Mouse (Mus musculus): ENCODE results near the gene Fam192a. TPM values are rescaled to one million over a fixed set of nuclear protein-coding genes. Genes with fewer than 3 reads are reported as not detected.

Fam192a gene
- polyA plus RNA-seq, 1 experiment from 2014 or later: 108 TPM

DNA sequence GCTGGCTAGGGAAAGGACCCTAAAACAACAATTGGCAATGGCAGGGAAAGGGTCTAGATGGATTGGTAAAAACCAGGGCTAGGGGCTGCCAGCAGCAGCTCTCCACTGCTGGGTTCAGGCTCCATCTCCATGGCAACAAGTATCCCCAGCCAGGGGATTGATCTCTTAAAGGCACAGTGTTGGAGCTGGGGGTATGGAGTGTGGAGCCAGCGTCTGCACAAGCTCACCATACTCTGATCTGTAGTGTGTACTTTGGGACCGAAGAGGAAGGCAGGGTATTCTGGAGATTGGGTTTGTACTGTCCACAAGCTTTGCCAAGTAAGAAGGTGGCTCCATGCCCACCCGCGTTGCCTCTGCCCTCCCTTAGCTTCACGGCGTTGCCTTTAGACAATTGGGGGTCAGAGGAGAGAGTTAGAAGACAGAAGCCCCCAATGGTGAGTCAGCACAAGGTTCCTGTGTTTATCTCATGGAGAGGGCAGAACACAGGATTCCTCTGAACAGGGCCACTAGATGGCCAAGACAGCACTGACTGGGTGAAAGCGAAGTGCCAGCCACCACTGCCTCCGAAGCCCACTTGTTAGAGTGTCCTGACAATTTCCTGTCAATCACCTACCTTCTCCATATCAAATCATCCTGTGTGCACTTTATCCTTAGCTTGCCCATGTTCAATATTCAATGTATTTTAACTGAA lies 34.5 kb downstream of the Fam192a start:
- H3K27me3 ChIP-seq: no peaks in the 10 kb centered on the region
- H3K9ac ChIP-seq: peak overlapping the region; percentile 36
- peak overlapping the region; percentile 82 for H3K27ac ChIP-seq
- no peak overlapping the region for H3K4me3 ChIP-seq
- H3K4me1 ChIP-seq: peaks cover 28% of the 10 kb centered on the region
- WGBS: 38% methylated on average over 8 of the region's 8 CpGs
- peak overlapping the region; percentile 41 for H3K4me2 ChIP-seq
- H3K9me3 ChIP-seq (replicated peaks): no peaks in the 10 kb centered on the region
- H3K36me3 ChIP-seq (ENCODE audit: poor library complexity, severe bottlenecking): peaks cover 14% of the 10 kb centered on the region; the same call in 1 of the 2 replicates
- ATAC-seq: peak; percentile 93

DNA sequence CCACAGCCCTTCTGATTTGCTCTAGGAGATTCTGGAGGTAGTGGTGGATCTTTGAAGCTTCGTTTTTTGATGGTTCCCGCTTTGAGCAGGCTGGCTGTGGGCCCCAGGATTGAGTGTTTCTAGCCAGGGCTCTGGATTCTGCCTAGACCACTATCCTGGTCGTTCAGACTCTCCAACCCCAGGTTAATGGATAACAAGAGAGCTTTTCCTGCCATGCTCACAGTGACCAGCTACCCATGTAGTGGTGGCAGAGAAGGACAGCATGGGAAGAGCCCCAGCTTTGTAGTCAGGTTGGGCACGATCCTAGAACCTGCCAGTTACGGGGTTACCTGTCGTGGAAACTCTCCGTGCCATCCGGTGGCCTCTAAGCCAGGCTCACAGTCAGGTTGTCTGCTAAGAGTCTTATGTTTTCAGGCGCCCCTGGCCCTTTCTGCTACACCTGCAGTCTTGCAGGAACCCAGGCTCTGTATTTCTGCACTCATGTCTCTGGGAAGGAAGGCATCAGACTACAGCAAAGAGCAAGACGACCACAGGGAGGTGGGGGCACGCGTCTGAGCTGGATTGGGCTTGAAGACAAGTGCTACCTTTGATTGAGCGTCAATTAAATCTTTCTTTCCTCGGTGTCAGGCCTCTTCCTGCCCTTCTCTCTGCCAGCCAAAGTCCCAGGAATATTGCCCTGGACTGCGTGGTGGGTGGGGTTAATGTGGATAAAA lies 35.2 kb downstream of the Fam192a start:
- Histone ChIP-seq H3K4me2 (peak overlapping the region; percentile 41), H3K9ac (peak overlapping the region; percentile 36), H3K4me1 (peaks cover 30% of the 10 kb centered on the region), H3K27ac (peak overlapping the region; percentile 82), H3K36me3 (ENCODE audit: poor library complexity, severe bottlenecking) (0 out of 2 replicates have a peak, but pooled peaks cover 7% of the 10 kb centered on the region), H3K4me3 (no peak overlapping the region), H3K9me3 (replicated peaks) (no peaks in the 10 kb centered on the region), H3K27me3 (no peaks in the 10 kb centered on the region)
- ATAC-seq: peak; percentile 53
- WGBS: 42% methylated on average over 15 of the region's 15 CpGs

DNA sequence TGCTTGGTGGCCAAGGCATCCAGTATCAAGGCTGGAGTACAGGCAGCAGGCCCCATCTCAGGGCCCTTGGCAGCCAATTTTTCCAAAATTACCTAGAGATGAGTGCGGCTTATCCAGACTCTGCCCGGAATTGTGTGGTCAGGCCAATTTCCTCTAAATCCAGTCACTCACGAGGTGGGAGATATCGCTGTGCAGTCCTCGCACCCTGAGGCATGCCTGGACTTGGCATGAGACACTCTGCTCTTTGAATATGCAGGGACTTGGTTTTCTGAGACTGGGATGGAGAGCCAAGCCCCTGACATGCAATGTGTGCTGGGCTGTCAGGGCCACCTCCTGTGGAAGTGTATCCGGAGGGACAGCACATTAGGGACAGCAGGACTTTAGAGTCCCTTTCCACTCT lies 35.8 kb downstream of the Fam192a start:
- H3K36me3 ChIP-seq (ENCODE audit: poor library complexity, severe bottlenecking): 0 out of 2 replicates have a peak, but pooled peaks cover 3% of the 10 kb centered on the region
- no peak overlapping the region for H3K4me3 ChIP-seq
- H3K4me1 ChIP-seq: peaks cover 35% of the 10 kb centered on the region
- WGBS: 75% methylated on average over 6 of the region's 6 CpGs
- ATAC-seq: no peak
- no peaks in the 10 kb centered on the region for H3K27me3 ChIP-seq
- peak overlapping the region; percentile 82 for H3K27ac ChIP-seq
- no peak overlapping the region for H3K9ac ChIP-seq
- H3K9me3 ChIP-seq (replicated peaks): no peaks in the 10 kb centered on the region
- no peak overlapping the region for H3K4me2 ChIP-seq

DNA sequence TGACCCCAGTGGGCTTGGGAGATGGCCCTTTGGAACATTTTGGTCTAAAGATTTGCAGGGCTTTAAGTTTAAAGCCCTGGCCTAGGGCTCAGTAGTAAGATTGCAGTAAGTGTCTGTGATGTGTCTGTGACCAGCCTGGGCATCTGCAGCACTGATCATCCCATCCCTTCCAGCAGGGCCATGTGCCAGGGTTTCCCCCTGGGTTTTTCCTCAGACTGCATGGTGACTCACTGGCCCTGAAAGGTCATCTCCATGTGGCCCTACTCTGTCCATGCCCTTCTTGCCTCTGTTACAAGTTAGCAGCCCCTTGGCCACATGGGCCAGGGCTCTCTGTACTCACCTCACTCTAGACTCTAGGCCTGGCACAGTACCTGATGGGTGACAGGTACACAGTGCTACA lies 37.4 kb downstream of the Fam192a start:
- Histone ChIP-seq H3K9ac (no peak overlapping the region), H3K27ac (no peak overlapping the region), H3K9me3 (replicated peaks) (no peaks in the 10 kb centered on the region), H3K4me1 (peaks cover 41% of the 10 kb centered on the region), H3K27me3 (no peaks in the 10 kb centered on the region), H3K4me3 (no peak overlapping the region), H3K36me3 (ENCODE audit: poor library complexity, severe bottlenecking) (no peaks in the 10 kb centered on the region), H3K4me2 (no peak overlapping the region)
- no peak for ATAC-seq

DNA sequence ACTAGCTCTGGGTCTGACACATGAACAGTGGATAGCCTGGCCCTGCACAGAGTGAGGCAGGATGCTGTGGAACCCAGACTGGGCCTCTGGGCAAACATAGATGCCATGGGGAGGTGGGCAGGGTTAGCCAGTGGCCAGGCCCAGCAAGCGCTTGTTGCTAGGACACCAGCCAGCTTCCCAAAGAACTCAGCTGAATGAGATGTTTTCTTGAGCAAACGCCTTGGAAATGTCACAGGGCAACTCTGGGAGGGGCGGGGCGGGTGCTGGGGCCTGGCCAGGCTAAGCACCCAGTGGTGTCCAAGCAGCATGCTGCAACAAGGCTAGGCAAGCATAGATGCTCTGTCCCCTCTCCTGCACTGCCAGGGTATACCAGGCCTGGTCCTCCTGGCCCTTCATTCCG lies 40.5 kb downstream of the Fam192a start:
- Histone ChIP-seq H3K36me3 (ENCODE audit: poor library complexity, severe bottlenecking) (no peaks in the 10 kb centered on the region), H3K4me3 (no peak overlapping the region), H3K4me2 (no peak overlapping the region), H3K4me1 (peaks cover 19% of the 10 kb centered on the region), H3K9ac (peak overlapping the region; percentile 21; the same call in 1 of the 2 replicates), H3K9me3 (replicated peaks) (no peaks in the 10 kb centered on the region), H3K27ac (no peak overlapping the region), H3K27me3 (no peaks in the 10 kb centered on the region)
- 27% methylated on average over 5 of the region's 5 CpGs for WGBS
- ATAC-seq: peak; percentile 76

DNA sequence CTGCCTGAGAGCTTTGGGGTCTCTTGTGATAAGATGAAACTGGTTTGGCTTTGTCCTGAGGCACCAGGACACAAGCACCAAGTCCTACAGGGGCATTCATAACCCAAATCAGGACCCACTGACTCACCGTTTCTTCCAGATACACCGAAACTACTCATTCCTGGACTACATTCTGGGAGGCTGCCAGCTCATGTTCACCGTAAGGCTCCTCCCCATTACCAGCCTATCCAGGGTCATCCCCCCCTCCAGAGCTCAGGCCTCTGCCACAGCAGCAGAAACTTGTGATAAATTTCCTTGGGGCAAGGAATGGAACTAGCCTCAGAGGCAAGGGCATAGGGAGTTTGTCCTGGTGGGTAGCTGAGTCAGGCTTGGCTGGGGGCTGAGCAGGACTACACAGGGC lies 44.5 kb downstream of the Fam192a start:
- H3K9me3 ChIP-seq (replicated peaks): no peaks in the 10 kb centered on the region
- no peak overlapping the region for H3K4me2 ChIP-seq
- no peaks in the 10 kb centered on the region for H3K36me3 ChIP-seq (ENCODE audit: poor library complexity, severe bottlenecking)
- no peak overlapping the region for H3K4me3 ChIP-seq
- H3K27ac ChIP-seq: no peak overlapping the region
- 76% methylated on average over 3 of the region's 3 CpGs for WGBS
- no peak for ATAC-seq
- H3K4me1 ChIP-seq: peaks cover 20% of the 10 kb centered on the region
- no peaks in the 10 kb centered on the region for H3K27me3 ChIP-seq
- H3K9ac ChIP-seq: no peak overlapping the region

DNA sequence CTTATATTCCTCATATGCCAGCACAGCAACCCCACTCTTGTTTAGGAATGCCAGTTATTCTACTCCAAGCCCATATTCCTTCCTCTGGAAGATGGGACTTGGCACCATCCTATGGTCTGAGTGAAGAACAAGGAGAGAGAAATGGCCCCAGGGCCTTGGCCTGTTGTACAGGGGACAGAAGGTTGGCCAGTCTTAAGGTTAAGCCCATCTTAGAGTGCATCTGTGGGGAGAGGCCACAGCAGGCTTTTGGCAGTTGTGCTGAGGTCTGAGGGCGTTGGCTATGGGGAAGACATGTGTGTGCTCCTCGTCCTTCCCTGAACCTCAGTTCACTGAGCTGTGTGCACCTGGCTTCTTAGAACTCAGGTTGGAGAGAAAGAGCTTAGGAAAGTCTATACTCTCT lies 49.1 kb downstream of the Fam192a start:
- no peak overlapping the region for H3K4me3 ChIP-seq
- H3K27ac ChIP-seq: peak overlapping the region; percentile 88
- no peak overlapping the region for H3K4me2 ChIP-seq
- no peaks in the 10 kb centered on the region for H3K9me3 ChIP-seq (replicated peaks)
- H3K27me3 ChIP-seq: no peaks in the 10 kb centered on the region
- ATAC-seq: no peak
- WGBS: 84% methylated on average over 2 of the region's 2 CpGs
- no peak overlapping the region for H3K9ac ChIP-seq
- H3K4me1 ChIP-seq: peaks cover 39% of the 10 kb centered on the region
- no peaks in the 10 kb centered on the region for H3K36me3 ChIP-seq (ENCODE audit: poor library complexity, severe bottlenecking)

DNA sequence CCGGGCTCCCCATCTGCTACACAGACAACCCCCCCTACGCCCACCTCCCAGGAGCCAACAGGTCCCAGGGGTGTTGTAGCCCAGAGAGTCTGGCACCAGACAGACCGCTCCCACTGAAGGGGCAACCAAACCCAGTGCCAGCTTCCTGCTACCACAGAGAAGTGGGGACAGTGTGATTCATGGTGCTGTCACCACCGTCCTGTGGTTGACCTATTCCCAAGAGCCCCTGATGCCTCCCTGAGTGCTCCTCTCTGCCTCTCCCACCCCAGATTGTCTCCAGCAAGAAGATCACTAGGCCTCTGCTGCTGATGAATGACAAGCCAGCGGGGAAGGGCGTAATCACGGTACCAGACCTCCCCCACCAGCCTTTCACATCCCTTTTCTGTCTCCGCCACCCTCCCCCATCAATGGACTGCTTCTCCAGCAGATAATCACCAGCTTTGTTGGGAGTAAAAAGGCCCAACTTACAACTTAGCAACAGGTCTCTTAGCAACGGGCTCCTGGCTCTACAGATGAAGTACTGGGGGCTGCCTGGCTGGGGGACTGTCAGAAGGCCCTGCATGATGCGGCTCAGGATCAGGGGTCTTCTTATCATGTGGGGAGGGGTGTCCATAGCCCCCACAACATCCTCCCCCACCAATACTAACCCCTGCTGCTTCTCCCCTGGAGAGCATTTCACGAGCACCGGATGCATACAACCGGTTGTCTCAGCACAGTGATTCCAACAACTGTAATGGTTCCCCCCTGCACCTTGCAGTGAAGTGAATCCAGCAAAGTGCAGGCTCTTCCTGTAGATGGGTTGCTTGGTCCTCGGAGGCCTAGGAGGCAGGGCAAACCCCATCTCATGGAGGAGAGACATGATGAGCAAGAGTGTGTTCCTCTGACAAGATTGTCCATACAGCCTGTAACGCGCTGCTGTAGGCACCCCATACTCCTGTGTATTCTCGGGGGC lies 50.0 kb downstream of the Fam192a start:
- H3K4me2 ChIP-seq: peak overlapping the region; percentile 36
- peak; percentile 90 for ATAC-seq
- no peaks in the 10 kb centered on the region for H3K36me3 ChIP-seq (ENCODE audit: poor library complexity, severe bottlenecking)
- no peak overlapping the region for H3K9ac ChIP-seq
- no peaks in the 10 kb centered on the region for H3K9me3 ChIP-seq (replicated peaks)
- H3K4me1 ChIP-seq: peaks cover 39% of the 10 kb centered on the region
- H3K27ac ChIP-seq: peak overlapping the region; percentile 88
- WGBS: 21% methylated on average over 17 of the region's 17 CpGs
- no peak overlapping the region for H3K4me3 ChIP-seq
- H3K27me3 ChIP-seq: no peaks in the 10 kb centered on the region

DNA sequence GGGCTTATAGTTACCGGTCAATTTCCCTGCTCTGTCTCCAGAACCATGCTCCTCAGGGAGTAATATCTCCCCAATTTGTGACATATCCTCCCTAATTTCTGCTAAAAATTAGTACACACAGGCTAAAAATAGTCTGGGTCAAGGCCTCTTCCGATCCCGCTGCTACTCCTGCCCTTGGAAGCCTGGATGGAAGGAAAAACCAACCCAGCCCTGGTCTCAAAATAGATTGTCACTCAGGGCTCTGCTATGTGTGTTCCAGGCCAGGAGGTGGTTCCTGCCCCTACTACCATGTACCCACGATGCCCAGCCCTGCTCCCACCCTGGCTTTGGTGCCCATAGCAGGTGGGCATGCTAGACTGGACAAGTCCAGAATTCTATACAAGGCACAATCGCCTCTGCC lies 51.8 kb downstream of the Fam192a start:
- no peaks in the 10 kb centered on the region for H3K9me3 ChIP-seq (replicated peaks)
- H3K4me1 ChIP-seq: peaks cover 39% of the 10 kb centered on the region
- ATAC-seq: no peak
- no peaks in the 10 kb centered on the region for H3K36me3 ChIP-seq (ENCODE audit: poor library complexity, severe bottlenecking)
- H3K9ac ChIP-seq: no peak overlapping the region
- H3K27ac ChIP-seq: peak overlapping the region; percentile 37; the same call in 1 of the 2 replicates
- no peaks in the 10 kb centered on the region for H3K27me3 ChIP-seq
- 89% methylated on average over 5 of the region's 5 CpGs for WGBS
- no peak overlapping the region for H3K4me3 ChIP-seq
- H3K4me2 ChIP-seq: no peak overlapping the region

DNA sequence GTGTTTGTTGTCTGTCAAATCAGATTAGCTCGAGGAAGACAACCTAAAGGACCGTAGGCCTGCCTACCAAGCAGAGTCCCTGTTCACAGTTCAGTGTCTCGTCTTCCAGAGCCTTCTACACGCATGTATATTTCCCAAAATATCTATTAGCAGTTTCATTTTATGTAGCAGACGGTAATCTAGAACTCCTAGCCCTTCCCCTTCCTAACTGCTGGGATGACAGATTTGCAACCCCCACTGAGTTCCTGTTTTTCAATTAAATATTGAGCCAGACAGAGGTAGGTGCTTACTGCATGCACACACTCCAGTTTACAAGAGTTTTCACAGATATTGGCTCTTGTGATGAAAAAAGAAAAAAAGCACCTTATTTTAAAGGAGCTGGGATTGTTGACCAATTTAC lies 52.3 kb downstream of the Fam192a start:
- H3K4me2 ChIP-seq: no peak overlapping the region
- WGBS: 43% methylated on average over 5 of the region's 5 CpGs

DNA sequence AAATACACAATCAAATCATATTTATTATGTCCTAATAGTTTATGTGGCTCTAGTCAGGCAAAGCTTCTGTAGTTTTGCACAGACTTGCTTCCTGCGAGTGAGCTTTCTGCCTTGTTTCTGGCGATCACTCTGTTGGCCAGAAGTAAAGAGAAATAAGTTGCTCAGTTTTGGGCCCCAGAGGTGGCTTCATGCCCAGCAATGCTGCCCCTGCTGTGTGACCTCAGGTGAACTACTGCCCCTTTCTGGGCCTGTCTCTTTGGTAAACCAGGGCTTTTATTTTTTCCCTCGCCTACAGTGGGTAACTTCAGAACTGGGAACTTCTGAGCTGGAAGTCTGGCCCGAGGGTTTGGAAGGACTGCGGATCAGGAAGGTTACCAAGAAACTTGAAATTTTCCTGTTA lies 52.8 kb downstream of the Fam192a start:
- Histone ChIP-seq H3K9me3 (replicated peaks) (no peaks in the 10 kb centered on the region), H3K27ac (no peak overlapping the region), H3K27me3 (no peaks in the 10 kb centered on the region), H3K9ac (no peak overlapping the region), H3K4me1 (peaks cover 39% of the 10 kb centered on the region), H3K4me2 (no peak overlapping the region), H3K36me3 (ENCODE audit: poor library complexity, severe bottlenecking) (no peaks in the 10 kb centered on the region), H3K4me3 (no peak overlapping the region)
- WGBS: 55% methylated on average over 5 of the region's 5 CpGs
- ATAC-seq: no peak

More for the DNA sequence above, 52.3 kb downstream of the Fam192a start:
- Histone ChIP-seq H3K9ac (no peak overlapping the region), H3K4me1 (peaks cover 39% of the 10 kb centered on the region), H3K4me3 (no peak overlapping the region), H3K27ac (no peak overlapping the region), H3K9me3 (replicated peaks) (no peaks in the 10 kb centered on the region), H3K27me3 (no peaks in the 10 kb centered on the region), H3K36me3 (ENCODE audit: poor library complexity, severe bottlenecking) (no peaks in the 10 kb centered on the region)
- ATAC-seq: no peak

DNA sequence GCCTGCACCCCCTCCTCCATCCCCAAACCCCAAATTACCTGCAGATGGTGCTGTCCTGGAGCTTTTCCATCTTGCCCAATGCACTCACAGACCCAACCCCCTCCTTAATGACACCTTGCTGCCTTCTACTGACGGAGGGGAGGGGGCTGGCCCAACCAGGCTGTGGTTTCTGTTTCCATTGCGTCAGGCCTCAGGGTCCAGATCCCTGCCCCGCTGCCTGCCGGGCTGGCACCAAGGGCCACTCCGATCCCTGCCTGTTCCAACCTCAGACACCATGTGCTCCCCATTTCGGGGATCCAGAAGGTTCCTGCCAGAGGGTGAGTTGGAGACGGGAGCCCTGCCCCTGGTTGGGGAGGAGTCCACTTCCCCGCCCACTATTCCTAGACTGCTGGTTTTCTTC lies 57.8 kb downstream of the Fam192a start:
- no peak overlapping the region for H3K4me2 ChIP-seq
- no peaks in the 10 kb centered on the region for H3K27me3 ChIP-seq
- 72% methylated on average over 8 of the region's 8 CpGs for WGBS
- no peak overlapping the region for H3K27ac ChIP-seq
- no peak overlapping the region for H3K4me3 ChIP-seq
- no peaks in the 10 kb centered on the region for H3K9me3 ChIP-seq (replicated peaks)
- H3K9ac ChIP-seq: no peak overlapping the region
- ATAC-seq: no peak
- H3K36me3 ChIP-seq (ENCODE audit: poor library complexity, severe bottlenecking): no peaks in the 10 kb centered on the region
- H3K4me1 ChIP-seq: peaks cover 6% of the 10 kb centered on the region; the same call in 1 of the 2 replicates
